Mouse (Mus musculus) hindbrain, embryonic 12.5 days (tissue): ENCODE data around the gene Ppp6r3. TPM values are rescaled to one million over a fixed set of nuclear protein-coding genes. Genes with fewer than 3 reads are reported as not detected.

Experiments used
- ATAC-seq: fragments of 200-750 bp; cut with Nextera tagmentation; 2 replicates; pipeline ENCODE4 v1.8.0; 2017; ENCODE audit warnings: moderate TSS enrichment; ENCODE audit not compliant: low FRiP score
- H3K27ac ChIP-seq: fragments of 300-500 bp; sonication (generic); 2 replicates; pipeline ENCODE4 v1.5.1; 2016; ENCODE audit warnings: mild to moderate bottlenecking
- H3K27me3 ChIP-seq: fragments of 300-500 bp; sonication (generic); 2 replicates; pipeline ENCODE4 v1.6.1; 2016; ENCODE audit warnings: mild to moderate bottlenecking
- H3K36me3 ChIP-seq: fragments of 300-500 bp; sonication (generic); 2 replicates; pipeline ENCODE4 v1.6.1; 2016; ENCODE audit warnings: mild to moderate bottlenecking
- H3K4me1 ChIP-seq: fragments of 300-500 bp; sonication (generic); 2 replicates; pipeline ENCODE4 v1.6.1; 2016
- H3K4me2 ChIP-seq: fragments of 300-500 bp; sonication (generic); replicated peaks from 2 replicates; pipeline ENCODE4 v1.6.1; 2016; ENCODE audit warnings: mild to moderate bottlenecking
- H3K4me3 ChIP-seq: fragments of 300-500 bp; sonication (generic); 2 replicates; pipeline ENCODE4 v1.5.1; 2016; ENCODE audit warnings: mild to moderate bottlenecking
- H3K9ac ChIP-seq: fragments of 300-500 bp; sonication (generic); 2 replicates; pipeline ENCODE4 v1.6.1; 2016; ENCODE audit warnings: mild to moderate bottlenecking, moderate library complexity
- H3K9me3 ChIP-seq: fragments of 300-500 bp; sonication (generic); replicated peaks from 2 replicates; pipeline ENCODE4 v1.6.1; 2016; ENCODE audit warnings: mild to moderate bottlenecking
- whole genome bisulfite sequencing: fragments of 180-500 bp; shearing (Covaris S2); methylation state at CpG from one replicate; pipeline ENCODE4 v1.1.7; 2016; 5-methylcytosine and 5-hydroxymethylcytosine counted together
- polyA plus RNA-seq: library from polyadenylated mRNA; unstranded; fragments of >200 nt; fragmentation: Nextera tagmentation; extraction: Ambion mirVana; gene quantifications from 2 replicates; pipeline ENCODE4 v1.2.1, GENCODE M21; 2016

Gene Ppp6r3
- polyA plus RNA-seq, 1 experiment from 2014 or later: 83.9 TPM

- Histone ChIP-seq H3K36me3 (peaks cover 70% of the 10 kb centered on the region), H3K4me3 (no peak overlapping the region), H3K27me3 (no peaks in the 10 kb centered on the region), H3K27ac (no peak overlapping the region), H3K4me2 (no peak overlapping the region), H3K9me3 (no peaks in the 10 kb centered on the region), H3K4me1 (no peaks in the 10 kb centered on the region), H3K9ac (no peak overlapping the region)
- 94% methylated on average over 8 of the region's 8 CpGs for WGBS
- ATAC-seq: no peak
Observed at GRCm38 (mm10) chr19:3480101-3480500, 95.4 kb downstream of the Ppp6r3 start.

- WGBS: 95% methylated on average over 3 of the region's 3 CpGs
- Histone ChIP-seq H3K4me3 (no peak overlapping the region), H3K4me2 (no peak overlapping the region), H3K36me3 (peaks cover 72% of the 10 kb centered on the region), H3K9me3 (no peaks in the 10 kb centered on the region), H3K27me3 (no peaks in the 10 kb centered on the region), H3K9ac (no peak overlapping the region), H3K27ac (no peak overlapping the region), H3K4me1 (no peaks in the 10 kb centered on the region)
- no peak for ATAC-seq
Observed at GRCm38 (mm10) chr19:3476996-3477395, 98.6 kb downstream of the Ppp6r3 start.

- Histone ChIP-seq H3K36me3 (peaks cover 90% of the 10 kb centered on the region), H3K4me1 (no peaks in the 10 kb centered on the region), H3K9me3 (no peaks in the 10 kb centered on the region), H3K4me2 (no peak overlapping the region), H3K9ac (no peak overlapping the region), H3K27ac (no peak overlapping the region), H3K27me3 (no peaks in the 10 kb centered on the region), H3K4me3 (no peak overlapping the region)
- WGBS: 96% methylated on average over 2 of the region's 2 CpGs
- ATAC-seq: no peak
Observed at GRCm38 (mm10) chr19:3471218-3471617, 104.3 kb downstream of the Ppp6r3 start.

GRCm38 (mm10) chr19:3467574-3467973, 108.0 kb downstream of the Ppp6r3 start:
- no peak for ATAC-seq
- H3K4me1 ChIP-seq: no peaks in the 10 kb centered on the region
- 92% methylated on average over 7 of the region's 7 CpGs for WGBS
- H3K4me3 ChIP-seq: no peak overlapping the region
- H3K4me2 ChIP-seq: no peak overlapping the region
- no peaks in the 10 kb centered on the region for H3K27me3 ChIP-seq
- H3K27ac ChIP-seq: no peak overlapping the region
- H3K9me3 ChIP-seq: no peaks in the 10 kb centered on the region
- peaks cover 97% of the 10 kb centered on the region for H3K36me3 ChIP-seq
- H3K9ac ChIP-seq: no peak overlapping the region

- Histone ChIP-seq H3K4me3 (no peak overlapping the region), H3K9ac (no peak overlapping the region), H3K4me2 (no peak overlapping the region), H3K9me3 (no peaks in the 10 kb centered on the region), H3K27ac (no peak overlapping the region), H3K4me1 (no peaks in the 10 kb centered on the region), H3K36me3 (peaks cover 99% of the 10 kb centered on the region), H3K27me3 (no peaks in the 10 kb centered on the region)
- WGBS: 90% methylated on average over 3 of the region's 3 CpGs
- ATAC-seq: no peak
Observed at GRCm38 (mm10) chr19:3459986-3460385, 115.6 kb downstream of the Ppp6r3 start.

- Histone ChIP-seq H3K27me3 (no peaks in the 10 kb centered on the region), H3K9ac (no peak overlapping the region), H3K36me3 (peaks cover 98% of the 10 kb centered on the region), H3K4me2 (no peak overlapping the region), H3K4me1 (no peaks in the 10 kb centered on the region), H3K4me3 (no peak overlapping the region), H3K9me3 (no peaks in the 10 kb centered on the region), H3K27ac (no peak overlapping the region)
- ATAC-seq: no peak
- WGBS: 92% methylated on average over 6 of the region's 6 CpGs
Observed at GRCm38 (mm10) chr19:3458331-3459099, 117.0 kb downstream of the Ppp6r3 start.

GRCm38 (mm10) chr19:3457700-3458099, 117.8 kb downstream of the Ppp6r3 start:
- H3K9ac ChIP-seq: no peak overlapping the region
- H3K9me3 ChIP-seq: no peaks in the 10 kb centered on the region
- no peaks in the 10 kb centered on the region for H3K27me3 ChIP-seq
- H3K4me2 ChIP-seq: no peak overlapping the region
- H3K4me3 ChIP-seq: no peak overlapping the region
- ATAC-seq: no peak
- WGBS: 100% methylated on average over 4 of the region's 4 CpGs
- H3K27ac ChIP-seq: no peak overlapping the region
- peaks cover 98% of the 10 kb centered on the region for H3K36me3 ChIP-seq
- no peaks in the 10 kb centered on the region for H3K4me1 ChIP-seq

- H3K4me3 ChIP-seq: no peak overlapping the region
- no peaks in the 10 kb centered on the region for H3K27me3 ChIP-seq
- no peak overlapping the region for H3K27ac ChIP-seq
- H3K4me2 ChIP-seq: no peak overlapping the region
- WGBS: 55% methylated on average over 6 of the region's 6 CpGs
- H3K9me3 ChIP-seq: no peaks in the 10 kb centered on the region; the same call in 1 of the 2 replicates
- peaks cover 3% of the 10 kb centered on the region; the same call in 1 of the 2 replicates for H3K4me1 ChIP-seq
- no peak overlapping the region for H3K9ac ChIP-seq
- H3K36me3 ChIP-seq: peaks cover 38% of the 10 kb centered on the region
- ATAC-seq: peak; percentile 38
Observed at GRCm38 (mm10) chr19:3451649-3452048, 123.9 kb downstream of the Ppp6r3 start.

GRCm38 (mm10) chr19:3451170-3451569, 124.4 kb downstream of the Ppp6r3 start:
- no peak overlapping the region for H3K4me3 ChIP-seq
- WGBS: 26% methylated on average over 6 of the region's 6 CpGs
- H3K27ac ChIP-seq: no peak overlapping the region
- H3K9ac ChIP-seq: no peak overlapping the region
- H3K9me3 ChIP-seq: no peaks in the 10 kb centered on the region; the same call in 1 of the 2 replicates
- peaks cover 3% of the 10 kb centered on the region; the same call in 1 of the 2 replicates for H3K4me1 ChIP-seq
- peak; percentile 83 for ATAC-seq
- no peaks in the 10 kb centered on the region for H3K27me3 ChIP-seq
- H3K4me2 ChIP-seq: no peak overlapping the region
- H3K36me3 ChIP-seq: peaks cover 34% of the 10 kb centered on the region

- no peak overlapping the region for H3K4me3 ChIP-seq
- H3K27me3 ChIP-seq: no peaks in the 10 kb centered on the region
- WGBS: 93% methylated on average over 3 of the region's 3 CpGs
- no peak overlapping the region for H3K27ac ChIP-seq
- no peaks in the 10 kb centered on the region; the same call in 1 of the 2 replicates for H3K9me3 ChIP-seq
- peak; percentile 9; the same call in 1 of the 2 replicates for ATAC-seq
- no peak overlapping the region for H3K9ac ChIP-seq
- H3K36me3 ChIP-seq: peaks cover 30% of the 10 kb centered on the region
- no peak overlapping the region for H3K4me2 ChIP-seq
- H3K4me1 ChIP-seq: peaks cover 3% of the 10 kb centered on the region; the same call in 1 of the 2 replicates
Observed at GRCm38 (mm10) chr19:3450714-3451113, 124.8 kb downstream of the Ppp6r3 start.

- H3K4me3 ChIP-seq: no peak overlapping the region
- H3K36me3 ChIP-seq: peaks cover 15% of the 10 kb centered on the region
- H3K4me1 ChIP-seq: peaks cover 3% of the 10 kb centered on the region; the same call in 1 of the 2 replicates
- no peaks in the 10 kb centered on the region for H3K27me3 ChIP-seq
- H3K27ac ChIP-seq: no peak overlapping the region
- H3K9ac ChIP-seq: no peak overlapping the region
- H3K4me2 ChIP-seq: no peak overlapping the region
- no peaks in the 10 kb centered on the region; the same call in 1 of the 2 replicates for H3K9me3 ChIP-seq
- ATAC-seq: no peak
- 84% methylated on average over 3 of the region's 3 CpGs for WGBS
Observed at GRCm38 (mm10) chr19:3449248-3449647, 126.3 kb downstream of the Ppp6r3 start.

- no peak overlapping the region for H3K4me3 ChIP-seq
Observed at GRCm38 (mm10) chr19:3447348-3447747, 128.2 kb downstream of the Ppp6r3 start.

GRCm38 (mm10) chr19:3441092-3441491, 134.5 kb downstream of the Ppp6r3 start:
- H3K27ac ChIP-seq: no peak overlapping the region
- 0 out of 2 replicates have a peak, but pooled peaks cover 3% of the 10 kb centered on the region for H3K4me1 ChIP-seq
- H3K36me3 ChIP-seq: no peaks in the 10 kb centered on the region
- 0 out of 2 replicates have a peak, but pooled peaks cover 5% of the 10 kb centered on the region for H3K27me3 ChIP-seq
- H3K9me3 ChIP-seq: no peaks in the 10 kb centered on the region
- no peak overlapping the region for H3K4me3 ChIP-seq
- WGBS: 61% methylated on average over 10 of the region's 10 CpGs
- H3K4me2 ChIP-seq: no peak overlapping the region
- H3K9ac ChIP-seq: no peak overlapping the region
- peak; percentile 61 for ATAC-seq

More at GRCm38 (mm10) chr19:3447348-3447747, 128.2 kb downstream of the Ppp6r3 start:
- WGBS: 61% methylated on average over 3 of the region's 3 CpGs
- no peaks in the 10 kb centered on the region; the same call in 1 of the 2 replicates for H3K9me3 ChIP-seq
- H3K4me1 ChIP-seq: peaks cover 3% of the 10 kb centered on the region; the same call in 1 of the 2 replicates
- H3K9ac ChIP-seq: no peak overlapping the region
- no peaks in the 10 kb centered on the region for H3K27me3 ChIP-seq
- no peak overlapping the region for H3K27ac ChIP-seq
- no peaks in the 10 kb centered on the region for H3K36me3 ChIP-seq
- ATAC-seq: no peak
- no peak overlapping the region for H3K4me2 ChIP-seq
